22 mouse cellular contexts compared by ENCODE assay signal in the genomic region with DNA sequence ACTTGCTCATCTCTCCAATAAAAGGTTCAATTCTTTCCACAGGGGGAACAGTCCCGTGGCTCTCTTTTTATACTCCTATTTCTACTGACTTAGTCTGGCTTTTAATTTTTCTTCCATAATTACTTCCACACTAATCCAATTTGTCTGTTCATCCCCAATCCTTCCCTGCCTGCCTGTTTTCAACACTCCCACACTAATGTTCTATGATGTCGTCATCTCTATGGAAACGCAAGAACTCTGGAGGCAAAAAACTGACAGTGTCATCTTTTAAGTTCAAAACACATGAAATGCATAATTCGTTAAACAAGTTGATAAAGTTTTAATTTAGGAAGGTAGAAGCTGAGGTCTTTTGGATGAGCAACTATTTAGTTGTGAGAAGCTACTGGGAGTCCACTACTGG.
DNase-seq lines count a peak whose midpoint lies in the region; ATAC-seq lines count a peak whose summit lies in the region.
"Had no signal": no experiment of that assay in that cellular context is flagged by ENCODE, and none has a peak within 500 bp of the region (broad histone marks: within the 10 kb centered on the region; RNA-seq: fewer than 3 reads in every experiment).

No protein-coding gene starts in this region.

- peak; percentile 62 for ATAC-seq in frontal cortex, adult (ENCODE audit: low TSS enrichment)
- ATAC-seq: activated CD4-positive, CD25-positive, alpha-beta regulatory T cell, adult 4 months; CD4-positive, CD25-positive, alpha-beta regulatory T cell, adult 4 months; forebrain, embryonic 14.5 days; forebrain, embryonic 16.5 days; Patski had no signal

- no peak for DNase-seq in frontal cortex, postnatal 14 days (ENCODE audit: low spot score in 2 of 2)
- DNase-seq in layer of hippocampus, adult 9-11 months = peak; percentile 30
- no peak for DNase-seq in layer of hippocampus, postnatal 10 days (ENCODE audit: low spot score in 2 of 2)
- peak; percentile 61 for DNase-seq in brain, adult 2 months (ENCODE audit: low read depth, low spot score)
- DNase-seq in embryo, embryonic 9.5 days (ENCODE audit: extremely low spot score) = no peak
- DNase-seq: adrenal gland, adult 8-10 months; adrenal gland, postnatal 14 days; adrenal gland, postnatal 36 days; B cell, adult 2 months; cerebellum, adult 11 months; cerebellum, adult 18-20 months; cerebellum, adult 8-10 months; cerebellum, adult 9-11 months; cerebellum, postnatal 14 days; cerebellum, postnatal 36 days; embryo, embryonic 11 days had no signal

Comparison
In these comparisons a context has a peak if more than half of its experiments do, and no peak if none do; other contexts are left out.
1. DNase-seq: peak in layer of hippocampus, adult 9-11 months (single experiment) and brain, adult 2 months (single experiment); none in frontal cortex, postnatal 14 days (0 of 2), layer of hippocampus, postnatal 10 days (0 of 2) and embryo, embryonic 9.5 days (single experiment).